Mouse (Mus musculus) ovary, adult 10 weeks (tissue): Measurements from ENCODE around the gene Gm3015. TPM values are rescaled to one million over a fixed set of nuclear protein-coding genes. Genes with fewer than 3 reads are reported as not detected.

Experiments
- polyA plus RNA-seq: library from polyadenylated mRNA; stranded (reverse); fragments of 350-450 nt; fragmentation: Illumina TruSeq; extraction: RNeasy Lipid Tissue Mini Kit (QIAGEN cat#74804); gene quantifications from one replicate; pipeline ENCODE4 v1.2.3, GENCODE M21; 2014

Gene Gm3015
- not detected for polyA plus RNA-seq

DNA sequence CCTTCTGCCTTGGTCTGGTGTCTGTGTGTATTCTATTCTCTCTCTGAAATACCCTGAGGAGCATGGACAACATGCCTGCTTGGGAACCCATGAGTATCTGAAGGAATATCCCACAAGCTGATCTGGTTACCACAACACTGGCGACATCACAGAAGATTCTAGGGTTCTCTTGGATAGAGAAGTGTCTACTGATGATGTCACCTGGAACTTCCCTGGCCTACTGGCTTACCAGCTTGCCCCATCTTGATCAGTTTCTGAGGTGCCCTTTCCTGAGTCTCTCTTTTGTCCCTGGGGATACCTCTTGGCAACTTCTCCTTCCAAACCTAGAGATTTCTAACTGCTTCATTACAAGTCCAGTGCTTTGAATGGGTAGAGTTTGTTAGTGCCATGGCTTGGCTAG lies at the start of gene Gm3015:
Gene Gm3015 (minus strand): TSS at position 101 of the 400 bp plus-strand sequence.

DNA sequence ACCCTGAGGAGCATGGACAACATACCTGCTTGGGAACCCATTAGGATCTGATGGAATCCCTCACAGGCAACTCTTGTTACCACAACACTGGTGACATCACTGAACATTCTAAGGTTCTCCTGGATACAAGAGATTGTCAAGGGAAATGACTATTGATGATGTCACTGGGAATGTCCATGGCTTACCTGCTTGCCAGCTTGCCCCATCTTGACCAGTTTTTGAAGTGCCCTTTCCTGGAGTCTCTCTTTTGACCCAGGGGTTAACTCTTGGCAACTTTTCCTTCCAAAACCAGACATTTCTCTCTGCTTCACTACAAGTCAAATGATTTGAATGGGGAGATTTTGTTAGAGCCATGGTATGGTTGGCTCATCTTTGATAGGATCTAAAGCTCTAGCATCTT lies 29.3 kb upstream of the Gm3015 start, which contains the start of gene Gm10377:
Gene Gm10377 (minus strand): TSS at position 101 of the 400 bp plus-strand sequence.

Other genes starting within 250 kb of the Gm3015 start
- gene Gm8024, start 244.5 kb downstream of the Gm3015 start, polyA plus RNA-seq = not detected
- gene Gm17124, start 168.9 kb downstream of the Gm3015 start, polyA plus RNA-seq = not detected
- not detected for gene Gm3633, start 126.9 kb downstream of the Gm3015 start, polyA plus RNA-seq
- not detected for gene Gm10378, start 112.9 kb downstream of the Gm3015 start, polyA plus RNA-seq
- gene Gm10377, start 29.2 kb upstream of the Gm3015 start, polyA plus RNA-seq = not detected
- gene Gm21977, start 84.7 kb upstream of the Gm3015 start, polyA plus RNA-seq = not detected
- not detected for gene Gm8082, start 224.8 kb upstream of the Gm3015 start, polyA plus RNA-seq
- not detected for gene Gm10376, start 246.8 kb upstream of the Gm3015 start, polyA plus RNA-seq